Mouse (Mus musculus) c-Kit-positive CD71-negative TER-119-negative erythroid progenitor cells, embryonic 14.5 days (primary cell): ENCODE data around the gene Qdpr.
"Not testable (repeated sequence)": the region's sequence is repeated elsewhere in the genome, so short reads cannot be mapped to it uniquely, and the experiment has no call there.

Source experiments
- DNase-seq: peaks from one replicate; pipeline ENCODE4 v3.0.0-alpha.2; 2013; ENCODE audit warnings: low read depth

Gene Qdpr

GRCm38 (mm10) chr5:45453451-45453850 lies 3.4 kb upstream of the Qdpr start, which contains the start of gene Clrn2:
Gene Clrn2 (plus strand): TSS chr5:45453751.
- DNase-seq = no peak

DNA sequence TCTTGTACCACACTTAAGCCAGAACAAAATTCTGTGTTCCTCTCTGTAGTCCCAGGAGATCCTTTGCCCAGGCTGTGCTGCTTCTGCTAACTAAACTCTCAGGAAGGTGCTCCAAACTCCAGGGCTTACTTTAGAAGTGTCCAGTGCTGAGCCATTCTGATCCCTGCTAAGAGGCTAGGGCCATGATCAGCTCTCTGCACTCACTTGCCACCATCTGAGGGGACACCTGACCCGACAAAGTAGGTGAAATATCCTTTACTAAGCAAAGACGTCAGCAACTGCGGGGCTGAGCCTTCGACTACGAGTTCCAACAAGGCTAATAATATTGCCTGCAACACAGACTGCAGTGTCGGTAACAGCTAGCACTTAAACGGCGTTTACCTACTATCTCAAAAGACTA lies 830 bp downstream of the Qdpr start:
- DNase-seq = no peak

DNA sequence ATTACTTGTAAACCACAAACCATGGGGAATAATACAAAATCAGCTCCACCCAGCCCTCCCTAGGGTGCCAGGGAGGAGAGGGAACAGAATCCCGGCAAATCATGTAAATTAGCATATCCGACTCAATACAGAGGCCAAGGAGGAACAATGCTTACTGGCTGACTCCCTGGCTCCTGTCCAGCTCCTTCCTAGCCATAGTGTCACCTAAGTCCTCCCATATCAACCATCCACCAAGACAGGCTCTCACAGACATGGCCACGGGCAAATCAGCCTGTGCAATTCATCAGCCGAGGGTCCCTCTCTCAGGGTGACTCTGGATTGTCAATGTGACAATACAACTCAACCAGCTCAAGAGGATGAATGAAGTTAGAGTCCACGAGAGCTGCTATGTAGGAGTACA lies 1.4 kb downstream of the Qdpr start:
- no peak for DNase-seq

DNA sequence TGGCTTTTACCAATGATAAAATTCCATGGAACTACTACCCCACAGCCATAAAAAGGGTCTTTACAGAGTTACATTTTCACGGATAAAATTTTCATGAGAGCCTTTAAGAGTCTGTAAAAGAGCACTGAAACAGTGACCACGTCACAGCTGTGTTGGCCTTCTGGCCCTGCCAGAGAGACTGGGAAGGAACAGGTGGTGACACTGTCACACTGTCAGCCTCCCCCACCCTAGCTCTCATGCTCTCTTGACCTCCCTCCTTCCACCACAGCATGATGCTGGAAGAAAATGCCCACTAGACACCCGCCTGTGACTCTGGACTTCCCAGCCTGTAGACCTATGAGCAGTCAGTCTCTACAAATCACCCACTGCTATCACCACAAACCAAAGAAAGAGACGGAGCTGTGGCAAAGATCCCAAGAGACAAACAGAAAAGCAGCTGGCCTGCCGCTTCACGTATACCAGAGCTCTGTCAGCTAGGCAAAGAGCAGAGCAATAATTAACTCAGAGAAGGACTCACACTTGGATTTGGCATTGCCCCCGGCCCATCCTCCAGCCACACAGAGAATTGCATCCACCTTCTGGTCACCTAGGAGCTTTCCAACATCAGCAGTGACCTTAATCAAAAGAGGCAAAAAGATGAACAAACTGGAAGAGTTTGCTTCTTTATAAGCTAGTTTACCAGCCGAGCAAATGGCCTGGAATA lies 5.8 kb downstream of the Qdpr start:
- no peak for DNase-seq

- DNase-seq = no peak
These were observed 8.3 kb downstream of the Qdpr start for GRCm38 (mm10) chr5:45441745-45442144.

DNA sequence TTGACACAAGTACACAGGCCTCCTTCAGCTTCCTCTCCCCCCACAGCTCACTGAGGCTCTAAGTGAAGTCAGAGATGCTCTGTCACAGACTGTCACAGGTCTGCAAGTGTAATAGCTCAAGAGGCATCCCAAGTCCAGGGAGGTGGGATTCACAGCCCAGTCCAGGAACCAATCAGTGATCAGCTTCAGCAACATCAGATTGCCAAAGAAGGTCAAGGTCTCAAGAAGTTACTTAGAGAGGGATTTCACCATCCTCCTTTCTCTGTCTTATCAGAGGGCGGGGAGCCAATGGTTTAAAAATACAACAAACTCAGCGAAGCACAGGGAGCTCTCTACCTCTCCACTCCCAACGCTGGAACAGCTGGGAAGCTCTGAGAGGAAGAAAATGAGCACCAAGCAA lies 8.9 kb downstream of the Qdpr start:
- DNase-seq = no peak

GRCm38 (mm10) chr5:45438301-45438700 lies 11.7 kb downstream of the Qdpr start:
- no peak for DNase-seq

GRCm38 (mm10) chr5:45437826-45438225 lies 12.2 kb downstream of the Qdpr start:
- DNase-seq = no peak

GRCm38 (mm10) chr5:45435967-45436950 lies 13.8 kb downstream of the Qdpr start:
- no peak for DNase-seq

DNA sequence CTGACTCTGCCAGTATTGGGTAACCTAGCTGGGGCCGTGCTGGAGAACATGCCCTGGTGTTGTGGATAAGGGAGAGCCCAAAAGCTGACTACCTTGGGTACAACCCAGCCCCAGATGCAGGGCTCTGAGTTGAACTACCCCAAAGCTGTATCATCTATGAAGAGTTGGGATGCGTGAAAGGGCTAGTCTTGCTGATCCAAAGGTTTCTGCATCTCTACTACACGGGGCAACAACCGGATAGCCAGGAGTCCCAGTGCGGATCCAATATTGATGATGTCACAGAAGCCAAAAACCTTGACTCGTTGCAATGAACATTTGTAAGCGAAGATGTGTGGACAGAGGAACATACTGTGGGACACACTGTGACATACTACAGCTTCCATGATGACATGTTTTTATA lies 22.1 kb downstream of the Qdpr start:
- DNase-seq = no peak

DNA sequence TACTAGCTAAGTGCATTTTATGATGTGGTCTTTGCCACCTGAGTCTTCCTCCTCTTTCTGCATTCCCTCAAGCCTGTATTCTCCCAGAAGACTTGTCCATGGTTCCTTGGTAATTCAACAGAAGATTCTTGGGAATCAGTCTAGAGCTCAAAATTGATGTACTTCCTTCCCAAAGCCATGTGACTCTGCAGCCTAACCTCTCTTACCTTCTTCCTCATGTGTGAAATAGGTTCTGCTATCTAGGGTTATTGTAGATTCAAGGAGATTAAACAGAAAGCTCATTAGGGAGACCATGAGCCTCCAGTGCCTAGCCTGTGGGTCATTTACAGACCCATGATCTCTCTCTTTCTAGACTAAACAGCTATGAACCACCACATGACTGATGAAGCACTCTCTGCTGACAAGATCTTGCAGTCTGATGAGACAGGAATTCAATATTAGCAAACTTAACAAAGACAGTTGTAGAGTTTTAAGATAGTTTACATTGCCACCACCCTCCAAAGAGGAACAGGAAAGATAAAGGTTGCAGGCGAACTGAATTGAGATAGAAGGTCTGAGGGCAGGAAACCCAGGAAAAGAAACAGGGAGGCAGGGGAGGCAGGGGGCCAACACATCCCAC lies 23.5 kb downstream of the Qdpr start:
- no peak for DNase-seq

DNA sequence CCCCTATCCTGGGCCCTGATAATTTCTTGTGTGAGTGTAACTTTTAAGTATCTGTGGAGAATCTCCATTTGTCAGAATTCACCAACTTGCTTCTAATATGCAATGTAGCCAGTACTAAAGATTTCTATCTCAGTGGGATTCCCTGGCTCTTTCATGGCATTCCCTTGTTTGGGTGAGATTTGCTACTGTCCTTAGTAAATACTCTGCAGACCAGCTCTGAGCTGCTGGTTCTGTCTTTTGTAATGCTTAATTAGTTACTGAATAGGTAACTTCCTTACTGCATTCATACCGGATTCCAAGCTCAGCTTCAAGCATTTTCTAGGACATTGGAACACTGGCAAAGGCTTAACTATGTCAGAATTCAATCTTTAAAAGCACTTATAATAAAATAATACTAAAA lies 24.3 kb downstream of the Qdpr start:
- not testable (repeated sequence) for DNase-seq

DNA sequence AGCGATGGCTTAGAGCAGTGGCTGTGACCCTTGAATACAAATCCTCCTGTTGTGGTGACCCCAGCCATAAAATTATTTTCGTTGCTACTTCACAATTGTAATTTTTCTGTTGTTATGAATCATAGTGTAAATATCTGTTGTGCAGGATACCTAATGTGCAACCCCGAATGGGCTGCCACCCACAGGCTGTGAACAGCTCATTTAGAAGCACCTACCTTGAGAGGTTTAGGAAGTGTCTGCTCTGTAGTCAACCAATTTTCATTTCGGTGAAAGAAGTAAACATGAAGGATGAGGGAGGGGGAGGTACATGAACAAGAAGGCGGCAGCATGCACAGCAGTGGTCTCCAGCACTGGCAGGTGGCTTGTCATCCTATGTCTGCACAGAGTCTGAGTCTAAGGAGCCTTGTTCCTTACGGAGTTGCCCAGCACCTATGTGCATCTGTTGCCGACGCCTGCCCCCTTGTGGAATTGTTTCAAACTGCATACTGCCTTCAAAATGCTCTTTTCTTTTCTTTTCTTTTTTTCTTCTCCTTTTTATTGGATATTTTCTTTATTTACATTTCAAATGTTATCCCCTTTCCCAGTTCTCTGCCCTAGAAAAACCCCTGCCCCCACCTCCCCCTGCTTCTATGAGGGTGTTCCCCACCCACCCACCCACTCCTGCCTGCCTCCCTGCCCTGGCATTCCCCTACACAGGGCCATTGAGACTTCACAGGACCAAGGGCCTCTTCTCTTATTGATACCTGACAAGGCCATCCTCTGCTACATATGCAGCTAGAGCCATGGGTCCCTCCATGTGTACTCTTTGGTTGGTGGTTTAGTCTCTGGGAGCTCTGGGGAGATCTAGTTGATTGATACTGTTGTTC lies 25.8 kb downstream of the Qdpr start:
- DNase-seq = peak; percentile 39

DNA sequence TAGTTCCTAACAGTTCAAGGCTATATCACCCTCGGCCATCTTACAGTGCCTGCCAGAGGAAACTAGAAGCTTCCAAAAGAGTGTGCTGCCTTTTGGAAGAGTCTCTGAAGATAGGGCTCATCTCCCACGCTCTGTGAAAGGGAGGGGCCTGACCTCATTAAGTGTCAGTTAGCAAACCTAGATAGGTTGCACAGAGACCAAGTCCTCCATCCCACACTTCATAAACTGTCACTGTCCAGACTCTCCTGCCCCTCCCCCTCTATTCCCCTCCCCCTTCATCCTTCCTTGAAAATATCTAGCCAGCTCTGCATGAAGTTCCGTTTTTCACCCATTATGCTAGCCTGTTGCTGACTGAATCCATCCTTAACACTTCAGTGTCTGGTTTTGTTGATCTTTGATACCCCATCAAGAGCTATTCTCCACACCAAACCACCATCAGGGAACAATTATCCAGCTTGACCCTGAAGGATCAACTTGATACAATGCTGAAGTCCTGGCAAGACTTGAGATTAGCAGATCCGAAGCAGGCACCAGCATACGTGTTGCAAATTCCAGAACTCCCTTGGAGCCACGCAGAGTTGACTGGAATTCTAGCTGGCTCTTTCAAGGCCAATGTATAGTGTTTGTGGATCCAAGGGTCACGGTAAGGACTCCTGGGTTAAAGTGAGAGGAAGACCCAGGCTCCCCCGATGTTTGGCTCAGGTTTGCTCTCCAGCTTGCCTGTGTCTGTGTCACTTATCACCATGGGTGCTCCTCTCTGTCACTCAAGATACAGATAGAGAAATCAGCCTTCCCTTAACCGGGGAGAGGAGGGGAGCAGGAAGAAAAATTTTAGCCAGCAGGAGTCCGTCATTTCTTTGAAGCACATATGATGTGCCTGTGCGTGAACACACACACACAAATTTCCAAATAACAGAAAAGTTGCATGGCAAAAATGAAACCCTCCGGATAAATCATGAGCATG lies 27.9 kb downstream of the Qdpr start:
- DNase-seq = no peak

DNA sequence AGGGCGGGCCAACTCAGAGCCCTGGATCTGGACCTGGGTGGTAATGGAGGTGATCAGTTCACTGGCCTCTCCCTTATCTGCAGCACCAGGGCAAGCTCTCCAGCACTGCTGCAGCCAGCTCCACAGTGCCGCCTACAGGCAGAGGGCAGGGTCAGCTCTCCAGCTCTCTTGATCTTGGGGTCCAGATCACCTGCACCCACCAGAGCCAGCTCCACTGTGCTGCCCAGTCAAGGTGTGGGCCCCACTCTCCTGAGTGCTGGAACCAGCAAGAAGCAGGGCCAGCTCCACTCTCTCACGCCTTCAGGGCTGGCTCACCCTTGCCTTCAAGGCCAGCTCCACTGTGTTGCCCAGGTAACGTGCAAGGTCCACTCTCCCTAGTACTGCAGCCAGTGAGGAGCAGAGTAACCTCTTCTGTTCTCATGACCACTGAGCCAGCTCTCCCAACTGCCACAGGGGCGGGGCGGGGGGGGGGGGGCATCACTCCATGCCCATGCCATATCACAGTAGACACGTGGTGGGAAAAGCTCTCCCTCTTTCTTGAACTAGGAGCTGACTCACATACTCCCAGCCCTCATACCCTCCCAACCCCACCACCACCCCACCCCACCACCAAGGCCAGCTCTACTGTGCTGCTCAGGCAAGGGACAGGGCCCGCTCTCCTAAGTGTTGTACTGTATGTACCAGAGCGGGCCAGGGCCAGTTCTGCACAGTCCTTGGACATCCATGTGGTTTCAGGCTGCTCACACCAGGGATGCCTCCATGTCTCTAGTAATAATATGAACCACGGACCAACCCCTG lies 30.0 kb downstream of the Qdpr start:
- peak; percentile 9 for DNase-seq

- DNase-seq = no peak
These were observed 32.1 kb downstream of the Qdpr start for GRCm38 (mm10) chr5:45417859-45418443.

DNA sequence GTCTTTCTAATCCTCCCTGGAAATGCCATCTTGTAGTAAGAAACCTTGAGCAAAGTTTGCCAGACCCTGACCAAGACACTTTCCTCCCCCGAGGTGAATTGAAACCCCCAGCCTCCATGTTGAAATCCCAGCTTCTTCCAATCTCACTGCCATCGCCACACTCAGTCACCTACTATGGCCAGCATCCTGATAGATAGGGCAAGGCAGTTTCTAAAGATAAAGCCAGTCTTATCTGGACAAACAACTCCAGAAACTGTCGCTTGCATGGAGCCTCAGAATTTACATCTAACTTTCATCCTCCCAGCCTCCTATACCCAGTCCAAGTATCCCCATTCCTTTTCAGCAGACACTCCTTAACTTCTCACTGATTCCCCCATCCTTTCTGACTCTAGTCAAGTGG lies 33.6 kb downstream of the Qdpr start:
- no peak for DNase-seq

- no peak for DNase-seq
These were observed 43.9 kb downstream of the Qdpr start for GRCm38 (mm10) chr5:45406129-45406528.

DNA sequence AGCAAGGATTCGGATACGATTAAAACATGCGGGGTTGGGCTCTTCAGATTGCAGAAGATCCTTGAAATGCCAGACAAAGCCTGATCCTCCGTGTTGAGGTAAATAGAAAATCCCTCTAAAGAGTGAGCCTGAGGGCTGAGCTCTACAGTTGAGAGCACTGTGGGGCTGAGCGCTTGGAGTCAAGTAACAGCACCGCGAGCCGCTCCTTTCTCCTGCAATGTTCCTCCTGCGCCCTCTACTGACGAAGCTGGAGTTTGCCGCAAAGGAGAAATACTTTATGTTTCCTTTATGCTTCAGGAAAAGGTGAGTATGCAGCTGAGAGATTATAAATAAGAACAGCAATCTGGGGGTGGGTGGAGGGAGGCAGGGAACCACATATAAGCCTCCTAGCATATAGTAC lies 47.4 kb downstream of the Qdpr start:
- peak; percentile 63 for DNase-seq
